Mouse (Mus musculus) liver, embryonic 14.5 days (tissue): ENCODE measurements at regions not wholly inside any gene's neighbourhood (a gene's known extent, or its start where the extent isn't known, plus 50 kb on each side); places are given as distances from the start of the nearest gene placed in this dataset.

ENCODE experiments used
- ATAC-seq: fragments of 200-750 bp; cut with Nextera tagmentation; 2 replicates; pipeline ENCODE4 v1.8.0; 2017; ENCODE audit warnings: moderate number of reproducible peaks, mild to moderate bottlenecking, moderate library complexity; ENCODE audit not compliant: insufficient read depth
- DNase-seq, 3 experiments: peaks; one replicate each; pipeline ENCODE4 v3.0.0-alpha.2; 2012 to 2013; ENCODE audit warnings: low read depth in 3 of 3, low spot score in 3 of 3
- H3K27ac ChIP-seq: fragments of 300-500 bp; sonication (generic); 2 replicates; pipeline ENCODE4 v1.5.1; 2014; ENCODE audit warnings: moderate library complexity, mild to moderate bottlenecking, control low read depth, inconsistent platforms
- H3K27me3 ChIP-seq: fragments of 300-500 bp; sonication (generic); 2 replicates; pipeline ENCODE4 v1.6.1; 2014; ENCODE audit warnings: mild to moderate bottlenecking, low read length, moderate library complexity; ENCODE audit not compliant: control insufficient read depth, insufficient read depth
- H3K36me3 ChIP-seq: fragments of 300-500 bp; sonication (generic); replicated peaks from 2 replicates; pipeline ENCODE4 v1.6.1; 2014; ENCODE audit warnings: low read depth; ENCODE audit not compliant: control insufficient read depth, insufficient read depth
- H3K4me1 ChIP-seq, 2 experiments: fragments of 200-500 bp in 1 of 2; fragments of 300-500 bp in 1 of 2; sonication (generic) in 1 of 2; replicated peaks; 2 replicates each; pipeline ENCODE4 v1.6.1; 2012 to 2014; ENCODE audit warnings: antibody characterized with exemption in 1 of 2, inconsistent platforms in 1 of 2, low read length in 1 of 2; ENCODE audit not compliant: control insufficient read depth in 2 of 2, insufficient read depth in 2 of 2
- H3K4me2 ChIP-seq: fragments of 300-500 bp; sonication (generic); 2 replicates; pipeline ENCODE4 v1.6.1; 2014; ENCODE audit warnings: low read depth, mild to moderate bottlenecking, control low read depth, moderate library complexity
- H3K4me3 ChIP-seq, 2 experiments: fragments of 200-500 bp in 1 of 2; fragments of 300-500 bp in 1 of 2; sonication (generic) in 1 of 2; 2 replicates each; pipeline ENCODE4 v1.5.1; 2012 to 2014; ENCODE audit warnings: low read depth in 2 of 2, low read length in 2 of 2, mild to moderate bottlenecking in 2 of 2, control low read depth in 1 of 2, inconsistent platforms in 1 of 2, moderate library complexity in 1 of 2; ENCODE audit not compliant: insufficient read depth in 1 of 2
- H3K9ac ChIP-seq: fragments of 300-500 bp; sonication (generic); replicated peaks from 2 replicates; pipeline ENCODE4 v1.6.1; 2014; ENCODE audit warnings: mild to moderate bottlenecking, control low read depth, moderate library complexity
- H3K9me3 ChIP-seq: fragments of 300-500 bp; sonication (generic); 2 replicates; pipeline ENCODE4 v1.6.1; 2016; ENCODE audit warnings: low read length, mixed read lengths; ENCODE audit not compliant: control insufficient read depth
- CTCF ChIP-seq: IDR thresholded peaks from 2 replicates; pipeline ENCODE4 v1.5.1; 2016; ENCODE audit warnings: antibody characterized with exemption, low read depth, control low read depth
- EP300 ChIP-seq: IDR thresholded peaks from 2 replicates; pipeline ENCODE4 v1.6.1; 2016; ENCODE audit warnings: antibody characterized with exemption, low read depth
- WGBS: fragments of 180-500 bp; shearing (Covaris S2); extraction: QIAGEN DNeasy Blood & Tissue Kit; methylation state at CpG from one replicate; pipeline ENCODE4 v1.1.7; 2014; ENCODE audit not compliant: insufficient replicate concordance; 5-methylcytosine and 5-hydroxymethylcytosine counted together

- 56% methylated on average over 14 of the region's 14 CpGs for WGBS
- H3K27me3 ChIP-seq = no peaks in the 10 kb centered on the region
- no peaks in the 10 kb centered on the region for H3K4me1 ChIP-seq
- no peaks in the 10 kb centered on the region for H3K9me3 ChIP-seq
- H3K9ac ChIP-seq = no peak overlapping the region
- no peaks in the 10 kb centered on the region for H3K36me3 ChIP-seq
- H3K4me2 ChIP-seq = no peak overlapping the region
- DNase-seq = no peak
- ATAC-seq = no peak
- no peak overlapping the region for H3K4me3 ChIP-seq
- no peak overlapping the region for H3K27ac ChIP-seq
- TF ChIP-seq CTCF (no peak), EP300 (no peak)
Observed at GRCm38 (mm10) chr2:72596994-72597925, 121.3 kb downstream of the Cdca7 start.

- 62% methylated on average over 9 of the region's 9 CpGs for WGBS
- Histone ChIP-seq H3K27ac (no peak overlapping the region), H3K9me3 (no peaks in the 10 kb centered on the region), H3K4me3 (no peak overlapping the region), H3K4me2 (no peak overlapping the region), H3K9ac (no peak overlapping the region), H3K27me3 (no peaks in the 10 kb centered on the region), H3K36me3 (no peaks in the 10 kb centered on the region), H3K4me1 (no peaks in the 10 kb centered on the region)
- ATAC-seq = no peak
- TF ChIP-seq CTCF (no peak), EP300 (no peak)
- no peak for DNase-seq
Observed at GRCm38 (mm10) chr2:72597941-72598340, 122.0 kb downstream of the Cdca7 start.

- no peak for DNase-seq
- Histone ChIP-seq H3K36me3 (no peaks in the 10 kb centered on the region), H3K9me3 (no peaks in the 10 kb centered on the region), H3K4me1 (no peaks in the 10 kb centered on the region), H3K4me3 (no peak overlapping the region), H3K27ac (no peak overlapping the region), H3K4me2 (no peak overlapping the region), H3K27me3 (no peaks in the 10 kb centered on the region), H3K9ac (no peak overlapping the region)
- TF ChIP-seq EP300 (no peak), CTCF (no peak)
- no peak for ATAC-seq
Observed at GRCm38 (mm10) chr2:72600723-72601122, 124.8 kb downstream of the Cdca7 start.

GRCm38 (mm10) chr2:72602152-72602551 is 126.2 kb downstream of the Cdca7 start:
- Histone ChIP-seq H3K9ac (no peak overlapping the region), H3K27ac (no peak overlapping the region), H3K9me3 (no peaks in the 10 kb centered on the region), H3K4me1 (no peaks in the 10 kb centered on the region), H3K27me3 (no peaks in the 10 kb centered on the region), H3K36me3 (no peaks in the 10 kb centered on the region), H3K4me2 (no peak overlapping the region), H3K4me3 (no peak overlapping the region)
- no peak for ATAC-seq
- TF ChIP-seq EP300 = no peak
- TF ChIP-seq CTCF = no peak
- 55% methylated on average over 1 of the region's 1 CpGs for WGBS
- DNase-seq = no peak

- H3K4me2 ChIP-seq = no peak overlapping the region
- peaks cover 2 to 9% of the 10 kb centered on the region in 2 experiments; a peak in 3 of 4 replicates for H3K4me1 ChIP-seq
- ATAC-seq = no peak
- no peaks in the 10 kb centered on the region for H3K9me3 ChIP-seq
- no peak for TF ChIP-seq CTCF
- no peak for TF ChIP-seq EP300
- H3K9ac ChIP-seq = no peak overlapping the region
- H3K36me3 ChIP-seq = no peaks in the 10 kb centered on the region
- no peak overlapping the region for H3K4me3 ChIP-seq
- no peak overlapping the region for H3K27ac ChIP-seq
- no peaks in the 10 kb centered on the region for H3K27me3 ChIP-seq
- DNase-seq = no peak
- WGBS = 75% methylated on average over 3 of the region's 3 CpGs
Observed at GRCm38 (mm10) chr2:72612221-72612620, 136.3 kb downstream of the Cdca7 start.
